In genomic region chr10:30537734-30538537, GRCm38 (mm10) we compare ENCODE assay signal across 8 mouse cellular contexts.
A peak's percentile ranks its signal among the peaks of the same experiment; 100 is the strongest.
DNase-seq lines count a peak whose midpoint lies in the region; TF ChIP-seq lines count a peak whose summit lies in the region.

No protein-coding gene starts in this region.

- H3K27ac ChIP-seq in spleen, adult 2 months (ENCODE audit: insufficient read depth, low read length): peak overlapping the region; percentile 2; the same call in 1 of the 2 replicates

- no peaks in the 10 kb centered on the region for H3K27me3 ChIP-seq in spleen, adult 2 months (ENCODE audit: control insufficient read depth, insufficient read depth, low read length)

- DNase-seq in cerebellum, postnatal 14 days: peak; percentile 6 to 10
- DNase-seq in cerebellum, adult 11-12 months: no peak
- peak in 1 of 2 experiments; percentile 12 for DNase-seq in spleen, adult 2 months (ENCODE audit: low read depth in 1 of 2, low spot score in 2 of 2)
- DNase-seq in spleen, adult 18-20 months: no peak
- DNase-seq in frontal cortex, adult 2 months (ENCODE audit: extremely low spot score in 1 of 2, low spot score in 1 of 2): peak; percentile 55 to 84
- peak; percentile 66 to 82 for DNase-seq in left cerebral cortex, postnatal 25 days (ENCODE audit: low spot score in 2 of 2)
- peak; percentile 61 to 71 for DNase-seq in right cerebral cortex, postnatal 10 days (ENCODE audit: low spot score in 2 of 2)
- no peak for DNase-seq in gastrocnemius, postnatal 25 days

- H3K4me3 ChIP-seq in spleen, adult 2 months (ENCODE audit: extremely low read depth, insufficient read depth, insufficient read length): no peak overlapping the region

- H3K4me1 ChIP-seq in spleen, adult 2 months (ENCODE audit: control insufficient read depth, insufficient read depth, insufficient read length): no peaks in the 10 kb centered on the region

- TF ChIP-seq CTCF in spleen, adult 2 months (IDR thresholded peaks at IDR 0.05; ENCODE audit: extremely low read depth, insufficient read depth, insufficient read length, insufficient replicate concordance): no peak

- TF ChIP-seq POLR2A in spleen, adult 2 months (IDR thresholded peaks at IDR 0.05; ENCODE audit: low read depth, low read length): no peak

- peaks cover 10% of the 10 kb centered on the region; the same call in 1 of the 2 replicates for H3K36me3 ChIP-seq in spleen, adult 2 months (ENCODE audit: control insufficient read depth, insufficient read depth, low read length)

- intact Hi-C loops in left cerebral cortex, postnatal 25 days (cut with DNase I): loop anchor here (5.0 kb wide), 1 partner anchor 1006 kb away; no protein-coding TSS in a partner anchor

- WGBS in spleen, adult 2 months: 81% methylated on average over 10 of the region's 10 CpGs

Comparison
In these comparisons a context has a peak if more than half of its experiments do, and no peak if none do; other contexts are left out.
1. DNase-seq: peak in cerebellum, postnatal 14 days (2 of 2), frontal cortex, adult 2 months (2 of 2), left cerebral cortex, postnatal 25 days (2 of 2) and right cerebral cortex, postnatal 10 days (2 of 2); none in cerebellum, adult 11-12 months (single experiment), spleen, adult 18-20 months (0 of 2) and gastrocnemius, postnatal 25 days (single experiment).